Mouse (Mus musculus) NIH3T3 (cell line): ENCODE measurements around the gene Pacrg.
A peak's percentile ranks its signal among the peaks of the same experiment; 100 is the strongest.

Experiments used
- DNase-seq: peaks from one replicate; pipeline ENCODE4 v3.0.0-alpha.2; 2012; ENCODE audit warnings: low read depth

Pacrg gene

GRCm38 (mm10) chr17:10449800-10450299 lies 390.3 kb downstream of the Pacrg start:
- no peak for DNase-seq

GRCm38 (mm10) chr17:10448417-10448816 lies 391.7 kb downstream of the Pacrg start:
- DNase-seq = no peak

GRCm38 (mm10) chr17:10441501-10442111 lies 398.5 kb downstream of the Pacrg start:
- no peak for DNase-seq

GRCm38 (mm10) chr17:10440961-10441360 lies 399.1 kb downstream of the Pacrg start:
- DNase-seq = no peak

- DNase-seq = no peak
These were observed 400.3 kb downstream of the Pacrg start for GRCm38 (mm10) chr17:10439815-10440214.

DNA sequence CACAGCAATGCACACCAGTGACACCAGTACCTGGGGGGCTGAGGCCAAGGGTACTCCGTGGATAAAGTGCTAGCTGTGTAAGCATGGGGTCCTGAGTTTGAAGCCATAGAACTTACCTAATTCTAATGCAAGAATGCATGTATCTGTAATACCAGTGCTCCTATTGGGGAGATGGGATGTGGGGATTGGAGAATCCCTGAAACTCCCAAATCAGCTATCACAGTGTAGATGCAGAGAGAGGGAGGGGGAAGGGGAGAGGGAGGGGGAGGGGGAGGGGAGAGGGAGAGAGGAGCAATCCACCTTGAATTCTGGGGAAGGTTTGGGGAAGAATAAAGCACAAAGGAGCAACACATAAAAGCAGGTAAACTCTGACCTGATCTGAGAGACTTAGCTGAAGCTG lies 405.2 kb downstream of the Pacrg start:
- no peak for DNase-seq

DNA sequence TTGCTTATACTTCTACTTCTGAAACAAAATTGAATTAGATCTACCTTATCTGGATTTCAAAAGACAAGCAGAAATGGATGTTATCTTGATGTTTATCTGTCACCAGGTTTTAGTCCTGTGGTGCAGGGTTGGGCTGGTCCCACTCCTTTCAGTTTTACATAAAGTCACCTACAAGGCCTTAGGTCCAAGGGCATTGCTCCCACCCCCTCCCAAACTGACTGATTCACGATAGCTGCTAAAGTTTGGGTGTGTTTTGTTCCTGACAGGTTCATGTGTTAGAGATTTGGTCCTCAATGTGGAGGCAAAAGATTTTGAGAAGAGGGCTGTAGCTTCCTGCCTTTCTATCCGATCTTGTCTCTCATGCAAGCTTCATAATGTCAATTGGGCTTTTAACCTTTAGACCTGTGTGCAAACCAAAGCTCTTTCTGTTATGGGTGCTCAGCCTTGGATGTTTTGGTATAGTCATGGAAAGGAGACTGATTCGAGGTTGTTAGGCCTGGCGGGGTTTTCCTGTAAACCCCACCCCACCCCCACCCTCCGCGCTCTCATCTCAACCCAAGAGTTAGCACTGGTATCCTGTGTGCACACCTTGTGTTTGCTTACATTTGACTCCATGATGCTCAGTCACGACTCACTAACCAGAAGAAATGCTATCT lies 407.5 kb downstream of the Pacrg start:
- no peak for DNase-seq

GRCm38 (mm10) chr17:10431849-10432524 lies 408.1 kb downstream of the Pacrg start:
- no peak for DNase-seq

GRCm38 (mm10) chr17:10430831-10431230 lies 409.3 kb downstream of the Pacrg start:
- DNase-seq = no peak

GRCm38 (mm10) chr17:10429406-10429805 lies 410.7 kb downstream of the Pacrg start:
- no peak for DNase-seq

DNA sequence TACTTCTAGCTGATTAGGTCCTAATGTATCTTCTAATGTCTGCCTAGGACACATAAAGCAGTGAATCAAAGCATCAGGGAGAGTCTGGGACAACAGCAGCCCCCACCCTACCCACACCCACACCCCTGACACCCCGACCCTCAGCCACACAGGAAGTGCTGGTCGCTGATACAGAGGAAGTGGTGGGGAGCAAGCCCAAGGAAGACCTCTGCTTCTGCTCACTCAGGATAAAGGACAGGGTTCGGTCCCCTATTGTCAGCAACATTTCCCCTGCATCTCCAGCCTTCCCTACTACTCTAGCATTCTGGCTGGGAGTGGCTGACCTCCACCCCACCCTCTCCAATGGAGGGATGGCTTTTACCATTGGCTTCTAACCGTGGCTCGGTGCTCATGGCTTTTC lies 414.8 kb downstream of the Pacrg start:
- DNase-seq = no peak

- no peak for DNase-seq
These were observed 422.4 kb downstream of the Pacrg start for GRCm38 (mm10) chr17:10417558-10418253.

- no peak for DNase-seq
These were observed 423.1 kb downstream of the Pacrg start for GRCm38 (mm10) chr17:10416995-10417394.

DNA sequence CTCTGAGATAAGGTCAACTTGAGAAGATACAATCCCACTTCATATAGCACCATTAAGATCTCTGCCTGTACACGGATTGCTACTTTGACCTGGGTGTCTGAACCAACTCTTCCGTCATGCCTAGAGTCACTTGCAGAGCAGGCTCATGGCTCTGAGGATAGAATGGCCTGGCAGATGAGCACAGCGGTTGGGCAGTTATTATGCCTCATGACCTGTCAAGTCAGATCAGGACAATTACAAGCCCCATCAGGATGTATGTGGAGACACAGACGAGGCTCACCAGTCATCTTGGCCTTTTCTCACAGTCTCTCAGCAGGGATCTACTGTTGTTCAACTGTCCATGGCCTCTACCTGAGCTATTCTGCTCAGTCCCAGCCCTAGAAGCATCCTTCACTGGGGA lies 424.0 kb downstream of the Pacrg start:
- DNase-seq = no peak

GRCm38 (mm10) chr17:10414383-10414782 lies 425.7 kb downstream of the Pacrg start:
- no peak for DNase-seq

DNA sequence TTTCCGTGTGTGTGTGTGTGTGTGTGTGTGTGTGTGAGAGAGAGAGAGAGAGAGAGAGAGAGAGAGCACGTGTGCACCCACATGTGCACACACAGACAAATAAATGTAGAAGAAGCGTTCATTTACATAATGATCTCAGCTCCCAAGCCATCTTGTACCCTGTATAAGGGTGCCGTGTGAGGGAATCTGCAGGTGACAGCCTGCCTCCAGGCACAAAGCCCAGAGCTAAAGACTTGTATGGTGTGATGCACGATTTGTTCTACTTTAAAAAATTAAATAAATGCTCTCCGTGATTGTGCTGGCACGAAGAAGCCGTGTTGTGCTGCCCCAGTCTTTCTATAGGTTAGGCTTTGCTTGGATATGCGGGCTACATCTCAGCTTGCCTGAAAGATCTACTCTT lies 426.2 kb downstream of the Pacrg start:
- DNase-seq = no peak

DNA sequence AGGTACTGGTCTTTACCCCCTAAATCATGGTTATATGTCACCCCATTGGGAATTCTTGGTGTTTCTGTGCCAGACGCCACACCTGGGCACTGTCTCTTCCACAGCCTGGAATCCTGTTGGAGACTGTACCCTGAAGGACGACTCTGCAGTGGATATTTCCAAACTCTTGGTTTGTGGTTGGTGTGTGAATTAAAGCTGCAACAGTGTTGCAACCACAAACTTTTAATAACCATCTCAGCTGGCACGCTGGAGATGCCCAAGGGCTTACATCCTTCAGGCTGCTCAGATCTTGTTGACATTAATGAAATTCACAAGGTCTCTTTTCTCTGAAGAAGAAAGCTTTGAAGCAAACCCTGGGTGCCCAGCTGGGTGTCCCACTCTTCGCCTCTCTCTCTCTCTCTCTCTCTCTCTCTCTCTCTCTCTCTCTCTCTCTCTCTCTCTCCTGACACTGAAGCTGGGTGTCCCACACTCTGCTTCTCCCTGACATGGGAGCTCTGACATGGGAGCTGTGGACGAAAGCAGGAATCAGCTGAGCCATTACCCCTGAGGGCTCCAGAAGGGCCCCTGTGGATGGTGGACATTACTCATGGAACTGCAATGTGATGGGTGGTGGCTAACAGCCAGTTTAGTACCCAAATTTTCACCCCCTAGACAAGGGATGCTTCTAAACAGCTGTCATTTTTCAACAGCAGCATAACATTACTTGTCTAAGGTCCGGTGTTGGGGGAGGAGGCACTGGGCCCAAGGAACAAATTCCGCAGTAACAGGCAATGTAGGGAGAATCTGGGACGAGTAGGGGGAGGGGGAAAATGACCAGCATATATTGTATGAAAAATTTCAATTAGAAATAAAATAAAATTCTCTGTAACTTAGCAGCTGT lies 429.3 kb downstream of the Pacrg start:
- no peak for DNase-seq

GRCm38 (mm10) chr17:10408681-10409081 lies 431.4 kb downstream of the Pacrg start:
- peak; percentile 16 for DNase-seq

GRCm38 (mm10) chr17:10407031-10407722 lies 432.9 kb downstream of the Pacrg start:
- no peak for DNase-seq

DNA sequence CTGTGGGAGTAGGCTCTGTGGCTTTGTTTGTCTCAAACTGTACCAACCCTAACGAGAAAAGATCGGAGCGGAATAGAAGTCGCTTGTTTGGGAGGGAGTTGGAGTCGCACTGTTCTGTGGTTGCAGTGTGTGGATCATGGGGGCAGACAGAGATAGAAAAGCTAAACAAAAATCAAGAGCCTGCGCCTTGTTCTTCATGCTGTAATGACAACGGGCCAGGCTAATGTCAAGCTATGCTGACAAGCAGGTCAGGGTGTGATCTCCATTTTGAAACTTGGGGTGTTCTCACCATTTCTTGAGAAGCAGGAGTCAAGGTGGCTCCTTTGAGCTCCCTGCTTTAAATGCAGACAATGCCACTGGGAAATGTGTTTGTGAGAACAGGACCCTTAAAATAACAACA lies 433.8 kb downstream of the Pacrg start:
- no peak for DNase-seq

DNA sequence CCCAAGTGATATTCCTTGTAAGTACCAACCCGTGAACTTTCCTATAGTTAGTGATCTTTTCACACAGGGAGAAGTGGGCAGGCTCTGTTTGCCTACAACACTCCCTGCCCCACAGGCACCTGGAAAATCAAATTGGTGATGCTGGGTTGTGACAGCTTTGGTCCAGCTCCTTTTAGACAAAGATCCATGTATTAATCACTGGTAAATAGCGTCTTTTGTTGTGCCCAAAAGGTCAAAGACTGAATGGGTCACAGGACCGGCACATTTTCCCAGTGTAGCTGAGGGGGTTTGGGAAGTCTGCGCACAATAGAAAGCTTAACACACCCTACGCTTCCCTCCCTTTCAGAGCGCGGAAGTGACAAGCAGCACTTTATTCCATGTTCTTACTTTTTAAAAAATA lies 434.2 kb downstream of the Pacrg start:
- DNase-seq = no peak
